Mouse (Mus musculus): Measurements from ENCODE around the gene Usp20.
A peak's percentile ranks its signal among the peaks of the same experiment; 100 is the strongest.
"Not testable (repeated sequence)": the region's sequence is repeated elsewhere in the genome, so short reads cannot be mapped to it uniquely, and the experiment has no call there.

Usp20 gene

DNA sequence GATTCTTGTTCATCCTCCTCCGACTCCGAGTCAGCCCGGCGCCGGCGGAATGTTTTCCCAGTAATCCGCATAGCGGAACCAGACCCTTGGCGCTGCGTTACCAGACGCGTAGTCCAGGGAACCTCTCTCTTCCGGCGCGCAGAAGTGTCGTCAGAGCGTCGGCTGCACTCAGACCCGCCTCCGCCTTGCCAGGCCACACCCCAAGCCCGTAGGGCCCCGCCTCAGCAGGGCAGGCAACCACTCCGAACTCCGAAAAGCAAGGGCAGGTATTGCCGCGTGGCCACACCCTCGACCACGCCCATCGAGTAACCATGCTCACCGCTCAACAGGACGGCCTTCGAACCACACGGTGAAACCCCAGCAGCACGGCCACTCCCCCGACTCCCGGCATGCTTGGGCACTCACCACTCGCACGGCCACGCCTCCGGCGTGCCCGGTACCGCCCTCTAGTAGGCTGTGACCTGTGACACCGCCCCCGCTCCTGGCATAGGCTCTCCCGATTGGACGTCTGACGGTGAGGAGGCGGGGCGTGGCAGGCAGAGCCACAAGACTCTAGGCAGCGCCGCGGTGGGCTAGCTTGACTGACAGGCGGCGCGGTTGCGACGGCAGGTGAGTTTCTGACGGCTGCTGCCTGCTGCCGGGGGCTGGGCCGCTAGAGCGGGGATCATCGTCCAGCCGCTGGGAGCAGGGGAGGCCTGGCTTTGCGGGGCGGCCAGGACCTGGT, at the start of gene Usp20, which contains the start of gene BC005624:
Gene Usp20, plus strand, starts transcription at position 490 of the 724 bp plus-strand sequence.
Gene BC005624, minus strand, starts transcription at position 412 of the 724 bp plus-strand sequence.
- peak; percentile 99 for DNase-seq

DNA sequence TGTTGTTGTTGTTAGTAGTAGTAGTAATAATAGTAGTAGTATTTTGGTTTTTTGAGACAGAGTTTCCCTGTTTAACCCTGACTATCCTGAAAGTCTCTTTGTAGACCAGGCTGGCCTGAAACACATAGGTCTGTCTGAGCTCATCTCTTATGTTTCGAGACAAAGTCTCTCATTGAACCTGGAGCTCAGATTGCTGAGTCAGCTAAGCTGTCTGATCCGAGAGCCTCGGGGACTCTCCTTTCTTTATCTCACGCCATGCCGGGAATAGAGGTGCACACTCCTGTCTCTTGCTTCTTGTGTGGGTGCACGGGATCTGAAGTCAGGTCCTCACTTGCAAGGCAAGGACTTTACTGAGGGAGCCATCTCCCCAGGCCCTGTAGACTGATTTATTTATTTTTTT, 49.0 kb upstream of the Usp20 start:
- no peak for DNase-seq

DNA sequence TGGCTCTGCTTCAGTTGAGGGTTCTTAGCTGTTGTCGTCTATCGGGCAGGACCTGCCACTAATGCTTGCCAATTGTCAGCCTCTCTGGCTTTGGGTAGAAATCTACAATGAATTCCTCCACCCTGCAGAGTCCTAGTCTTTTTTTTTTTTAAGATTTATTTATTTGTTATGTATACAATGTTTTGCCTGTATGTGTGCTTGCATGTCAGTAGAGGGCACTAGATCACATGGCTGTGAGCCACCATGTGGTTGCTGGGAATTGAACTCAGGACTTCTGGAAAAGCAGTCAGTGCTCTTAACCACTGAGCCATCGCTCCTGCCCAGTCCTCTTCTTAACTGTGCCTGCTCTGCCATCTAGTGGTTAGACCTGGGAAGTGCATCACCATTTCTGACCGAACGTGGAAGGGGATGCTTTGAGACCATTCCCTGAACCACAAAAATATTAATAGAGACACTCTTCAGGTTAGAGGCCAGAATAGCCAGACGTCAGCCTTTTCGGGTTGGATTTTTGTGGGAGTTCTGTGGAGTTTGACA, 48.1 kb upstream of the Usp20 start:
- DNase-seq = peak; percentile 79

DNA sequence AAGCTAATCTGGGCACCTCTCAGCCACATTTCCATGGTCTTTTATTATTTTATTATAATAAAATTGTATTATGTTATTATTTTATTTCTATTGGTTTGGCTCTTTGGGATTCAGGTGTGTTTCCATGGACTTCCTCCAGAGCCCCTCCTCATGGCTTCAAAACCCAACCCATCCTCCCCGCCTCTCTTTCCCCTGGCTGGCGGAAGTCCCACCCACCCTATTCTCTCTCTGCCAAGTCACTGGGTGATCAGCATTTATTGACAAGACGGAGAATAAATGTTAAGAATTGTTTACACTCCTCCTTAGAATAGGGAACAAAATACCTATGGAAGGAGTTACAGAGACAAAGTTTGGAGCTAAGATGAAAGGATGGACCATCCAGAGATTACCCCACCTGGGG, 45.3 kb upstream of the Usp20 start:
- DNase-seq = no peak

DNA sequence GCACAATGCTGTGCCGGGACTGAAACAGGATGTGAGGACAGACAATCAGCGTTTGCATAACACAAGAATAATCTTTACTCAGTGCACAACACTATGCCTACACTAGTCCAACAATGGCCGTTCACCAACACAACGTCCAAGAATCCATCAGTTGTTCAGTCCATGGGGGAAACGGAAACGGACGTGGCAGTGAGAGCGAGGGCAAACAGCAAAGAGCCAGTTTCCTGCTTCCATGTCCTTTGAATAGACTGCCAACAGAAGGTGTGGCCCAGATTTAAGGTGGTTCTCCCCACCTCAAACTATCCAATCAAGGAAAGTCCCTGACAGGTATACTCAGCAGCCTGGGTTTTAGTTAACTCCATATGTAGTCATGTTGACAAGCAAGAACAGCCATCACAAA, 44.3 kb upstream of the Usp20 start:
- DNase-seq = no peak

DNA sequence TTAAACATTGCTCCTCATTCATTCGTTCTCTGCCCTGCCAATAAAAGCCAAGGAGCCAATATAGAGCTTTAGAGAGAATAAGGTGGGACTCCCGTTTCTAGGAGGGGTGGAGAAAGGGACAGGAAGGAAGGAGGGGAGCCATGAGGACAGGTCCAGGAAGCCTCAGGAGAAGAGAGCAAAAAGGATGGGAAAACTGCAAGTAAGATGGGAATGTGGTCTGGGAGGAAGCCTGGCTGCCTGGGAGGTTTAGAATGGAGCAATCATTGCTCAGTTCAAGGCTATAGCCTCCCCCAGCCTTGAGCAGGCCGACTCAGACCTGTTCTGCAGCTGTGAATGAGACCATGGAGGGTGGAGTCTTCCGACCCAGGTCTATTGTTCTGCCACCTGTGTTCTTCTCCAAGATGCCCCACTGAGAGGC, 43.5 kb upstream of the Usp20 start:
- no peak for DNase-seq

DNA sequence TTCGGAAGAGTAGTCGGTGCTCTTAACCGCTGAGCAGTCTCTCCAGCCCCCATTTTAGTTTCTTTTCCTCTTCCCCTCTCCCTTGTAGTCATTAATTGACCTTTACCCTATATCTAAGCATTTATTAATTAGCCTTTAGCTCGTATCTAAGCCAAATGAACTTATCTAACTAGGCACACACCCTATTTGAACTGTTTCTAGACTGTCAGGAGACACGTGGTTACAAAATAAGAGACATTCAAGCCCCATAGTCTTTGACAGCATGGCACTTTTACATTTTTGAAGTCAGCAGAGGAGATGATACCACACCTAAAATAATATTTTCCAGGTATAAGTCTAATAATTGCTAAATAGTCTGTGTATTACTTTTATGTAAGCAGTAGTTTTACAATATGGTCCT, 40.5 kb upstream of the Usp20 start:
- no peak for DNase-seq

DNA sequence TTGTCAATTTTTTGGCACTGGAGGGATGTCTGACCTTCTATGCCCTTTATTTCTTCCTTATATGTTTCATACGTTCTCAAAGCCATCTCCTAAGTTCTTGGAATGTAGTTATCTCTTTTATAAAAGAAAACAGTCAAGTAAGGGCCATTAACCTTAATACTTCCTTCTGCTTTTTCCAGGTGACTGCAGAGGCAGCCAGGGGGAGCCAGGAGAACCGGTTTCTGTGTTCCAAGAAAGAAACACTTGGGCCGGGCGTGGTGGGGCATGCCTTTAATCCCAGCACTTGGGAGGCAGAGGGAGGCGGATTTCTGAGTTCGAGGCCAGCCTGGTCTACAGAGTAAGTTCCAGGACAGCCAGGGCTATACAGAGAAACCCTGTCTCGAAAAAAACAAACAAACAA, 40.0 kb upstream of the Usp20 start:
- DNase-seq = not testable (repeated sequence)

DNA sequence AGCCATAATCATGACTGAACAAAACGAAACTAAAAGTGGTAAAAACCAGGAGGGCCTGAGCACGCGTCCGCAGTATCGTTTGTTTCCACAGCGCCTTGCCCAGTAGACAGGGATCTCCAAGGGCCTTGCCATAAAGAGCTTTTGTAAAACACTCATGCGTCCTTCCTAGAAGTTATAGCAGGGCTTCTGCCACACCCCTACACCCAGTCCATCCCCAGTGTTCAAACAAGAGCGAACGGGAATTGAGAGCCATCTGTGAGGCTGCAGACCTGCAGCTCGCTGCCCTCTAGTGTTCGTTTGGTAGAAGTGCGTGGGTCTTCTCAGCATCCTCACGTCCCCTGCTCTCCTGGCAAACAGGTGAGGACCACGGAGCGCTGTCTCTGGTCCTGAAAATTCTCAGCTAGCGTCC, 39.5 kb upstream of the Usp20 start:
- peak; percentile 66 for DNase-seq

DNA sequence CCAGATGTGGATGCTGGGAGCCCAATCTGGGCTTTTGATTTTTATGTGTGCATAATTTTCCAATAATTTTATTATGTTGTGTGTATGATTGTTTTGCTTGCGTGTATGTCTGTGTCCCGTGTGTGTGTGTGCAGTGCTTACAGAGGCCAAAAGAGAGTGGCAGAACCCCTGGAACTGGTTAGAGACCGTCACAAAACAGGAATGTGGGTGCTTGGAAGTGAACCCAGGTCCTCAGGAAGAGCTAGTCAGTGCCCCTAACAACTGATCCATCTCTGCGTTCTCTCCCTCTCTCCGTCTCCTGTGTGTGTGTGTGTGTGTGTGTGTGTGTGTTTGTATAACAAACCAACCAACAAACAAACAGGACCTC, 29.6 kb upstream of the Usp20 start:
- peak; percentile 29 for DNase-seq

DNA sequence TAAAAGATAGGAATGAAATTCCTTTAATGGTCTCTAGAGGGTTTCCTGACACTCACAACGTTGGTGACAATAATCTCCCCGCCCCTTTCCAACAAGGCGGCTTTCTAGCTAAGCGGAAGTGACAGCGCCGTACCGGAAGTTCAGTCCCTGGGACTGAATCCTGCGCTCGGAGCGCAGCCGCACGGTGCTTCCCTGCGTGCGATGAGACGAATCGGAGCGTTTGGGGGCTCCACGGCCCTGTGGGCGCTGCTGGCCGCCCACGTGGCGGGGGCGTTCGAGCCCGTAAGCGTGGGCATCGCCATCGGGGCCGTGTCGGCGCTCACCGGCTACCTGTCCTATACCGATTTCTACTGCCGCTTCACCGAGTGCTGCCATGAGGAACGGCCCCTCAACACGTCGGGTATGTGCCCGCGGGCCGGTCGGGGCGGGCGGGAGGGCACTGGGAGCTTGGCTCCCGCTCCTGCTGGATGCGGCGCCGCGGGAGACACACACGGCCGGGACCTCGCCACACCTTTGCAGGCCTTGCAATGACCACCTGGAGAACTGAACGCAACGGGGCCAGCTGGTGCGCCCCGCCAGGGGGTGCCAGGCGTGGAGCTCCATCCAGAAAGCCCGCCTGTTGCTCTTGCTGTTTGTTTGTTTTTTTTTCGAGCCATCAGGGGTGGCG, 29.1 kb upstream of the Usp20 start, which contains the start of gene Tor1b:
Gene Tor1b, plus strand, starts transcription at position 136 of the 667 bp plus-strand sequence.
- DNase-seq = peak; percentile 87

DNA sequence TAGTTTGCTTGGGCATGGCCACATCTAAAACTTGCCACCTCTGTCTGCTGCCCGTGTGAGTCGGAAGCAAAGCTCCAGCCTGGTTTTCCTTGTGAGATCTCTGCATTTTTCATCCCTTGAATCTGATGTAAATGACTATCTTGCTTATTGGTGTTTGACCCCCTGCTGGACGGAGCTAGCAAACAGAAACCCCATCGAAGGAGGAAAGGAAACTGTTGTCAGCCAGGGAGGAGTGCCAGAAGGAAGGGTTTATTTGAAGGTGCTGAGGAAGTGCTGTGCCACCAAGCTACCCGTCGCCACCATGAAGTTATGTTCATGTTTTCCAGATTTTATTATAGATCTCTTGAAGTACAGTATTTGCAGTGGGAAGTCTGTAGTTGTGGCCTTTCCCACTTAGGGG, 27.3 kb upstream of the Usp20 start:
- no peak for DNase-seq

DNA sequence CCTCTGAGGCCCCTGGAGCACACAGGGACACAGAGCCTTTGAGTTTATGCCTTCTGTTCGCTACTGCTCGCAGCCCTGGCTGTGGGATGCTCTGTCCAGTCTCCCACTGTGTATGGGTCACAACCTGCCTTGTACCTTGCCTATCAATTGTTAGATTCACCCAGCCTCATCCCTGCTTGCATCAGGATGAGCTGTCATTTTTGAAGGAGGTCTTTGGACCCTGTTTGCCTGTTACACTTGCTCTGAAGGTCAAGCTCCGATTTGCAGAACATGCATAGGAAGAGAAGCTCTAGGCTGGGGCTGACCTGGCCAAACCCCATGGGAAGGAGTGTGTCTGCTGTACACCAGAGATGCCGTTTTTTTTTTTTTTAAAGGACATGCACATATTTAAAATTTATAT, 24.6 kb upstream of the Usp20 start:
- no peak for DNase-seq

DNA sequence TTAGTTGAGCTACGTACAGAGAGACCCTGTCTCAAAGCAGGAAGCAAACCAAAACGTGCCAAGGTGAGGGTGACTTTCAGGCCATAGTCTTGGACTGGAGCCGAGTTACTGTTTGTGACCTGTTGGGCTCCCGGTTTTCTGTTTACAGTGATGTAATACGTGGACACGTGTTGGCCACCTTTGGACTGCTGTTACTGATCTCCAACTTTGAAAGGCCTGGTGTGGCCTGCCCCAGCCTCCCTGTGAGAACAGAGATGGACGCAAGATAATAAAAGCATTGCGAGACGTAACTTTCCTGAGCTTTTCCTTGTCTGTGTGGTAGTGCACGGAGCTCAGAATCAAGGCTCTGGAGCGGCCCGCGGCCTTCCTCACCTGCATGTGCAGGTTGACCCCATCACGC, 23.4 kb upstream of the Usp20 start:
- DNase-seq = peak; percentile 49

DNA sequence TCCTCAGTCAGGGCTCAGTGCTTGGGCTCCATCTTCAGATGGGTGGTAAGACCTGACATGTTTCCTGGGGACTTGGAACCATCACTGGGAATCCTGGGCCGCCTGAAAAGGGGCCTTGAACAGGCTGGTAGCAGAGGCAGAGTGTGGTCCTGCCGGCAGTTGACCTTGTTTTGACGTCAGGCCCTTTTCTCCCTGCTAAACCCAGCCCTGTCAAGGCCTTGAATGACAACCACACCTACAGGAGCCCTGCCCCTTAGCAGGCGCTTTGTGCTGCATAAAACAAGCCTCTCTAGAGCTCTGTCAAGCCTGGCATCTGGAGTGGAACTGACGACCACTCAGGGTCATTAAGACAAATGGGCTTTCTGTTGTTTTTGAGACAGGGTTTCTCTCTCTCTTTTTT, 22.2 kb upstream of the Usp20 start:
- DNase-seq = no peak

DNA sequence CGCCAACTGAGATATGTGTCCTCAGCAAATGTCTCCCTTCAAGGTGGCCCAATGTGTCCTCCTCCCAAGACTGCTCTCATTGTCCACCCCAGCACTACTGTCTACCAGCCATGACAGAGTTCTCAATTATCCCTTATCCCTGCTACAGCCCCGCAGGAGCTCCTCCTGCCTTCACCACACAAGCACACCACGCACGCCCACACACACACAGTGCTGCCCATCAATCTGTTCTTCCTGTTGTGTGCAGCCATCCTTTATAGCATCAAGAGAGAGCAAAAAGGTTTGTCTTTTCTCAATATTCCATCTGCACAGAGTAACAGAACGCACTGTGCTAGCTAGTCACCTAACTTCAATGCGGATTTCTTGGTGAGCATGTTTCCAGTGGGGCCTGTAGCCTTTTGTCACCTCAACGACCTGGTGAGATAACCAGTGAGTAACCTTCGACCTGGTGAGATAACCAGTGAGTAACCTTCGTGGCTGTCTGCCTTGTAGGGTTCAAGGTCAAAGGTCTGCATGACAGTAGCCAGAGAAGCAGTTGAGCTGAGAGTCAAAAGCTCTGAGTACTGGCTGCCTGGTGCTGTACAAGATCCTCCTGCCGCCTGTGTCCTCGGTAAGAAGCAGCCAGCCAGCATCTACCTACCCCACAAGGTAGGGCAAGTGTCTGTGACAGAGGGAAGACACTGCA, 19.4 kb upstream of the Usp20 start:
- DNase-seq = no peak

DNA sequence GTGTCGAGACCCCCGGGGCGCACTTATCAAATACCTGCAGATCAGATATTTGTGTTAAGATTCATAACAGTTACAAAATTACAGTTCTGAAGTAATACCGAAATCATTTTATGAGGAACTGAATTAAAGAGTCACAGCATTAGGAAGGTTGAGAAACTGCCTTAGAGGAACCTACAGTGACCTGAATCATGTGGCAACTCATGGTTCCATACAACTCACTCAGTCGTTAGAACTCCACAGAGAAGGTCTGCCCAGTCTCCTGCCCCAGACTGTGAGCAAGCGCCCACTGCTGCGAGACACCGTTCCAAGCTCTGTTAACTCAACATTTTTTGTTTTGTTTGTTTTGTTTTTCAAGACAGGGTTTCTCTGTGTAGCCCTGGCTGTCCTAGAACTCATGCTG, 16.5 kb upstream of the Usp20 start:
- no peak for DNase-seq

DNA sequence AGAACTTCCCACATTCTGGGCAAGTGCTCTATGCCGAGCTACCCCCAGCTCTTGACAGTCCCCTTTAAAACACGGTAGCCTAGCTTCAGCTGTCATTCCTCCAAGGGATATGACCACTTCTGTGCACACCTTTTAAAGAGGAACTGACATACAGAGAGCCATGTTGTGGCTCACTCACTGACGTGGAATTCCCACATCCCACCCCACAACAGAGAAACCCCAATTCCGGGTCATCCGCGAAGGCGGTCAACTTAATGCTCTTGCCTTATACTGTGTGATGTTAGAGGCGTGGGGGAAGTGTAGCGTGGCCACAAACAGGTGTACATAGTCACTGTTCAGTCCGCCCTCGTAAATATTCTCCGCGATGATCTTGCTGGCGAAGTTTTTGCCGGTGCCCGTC, 15.3 kb upstream of the Usp20 start:
- no peak for DNase-seq

DNA sequence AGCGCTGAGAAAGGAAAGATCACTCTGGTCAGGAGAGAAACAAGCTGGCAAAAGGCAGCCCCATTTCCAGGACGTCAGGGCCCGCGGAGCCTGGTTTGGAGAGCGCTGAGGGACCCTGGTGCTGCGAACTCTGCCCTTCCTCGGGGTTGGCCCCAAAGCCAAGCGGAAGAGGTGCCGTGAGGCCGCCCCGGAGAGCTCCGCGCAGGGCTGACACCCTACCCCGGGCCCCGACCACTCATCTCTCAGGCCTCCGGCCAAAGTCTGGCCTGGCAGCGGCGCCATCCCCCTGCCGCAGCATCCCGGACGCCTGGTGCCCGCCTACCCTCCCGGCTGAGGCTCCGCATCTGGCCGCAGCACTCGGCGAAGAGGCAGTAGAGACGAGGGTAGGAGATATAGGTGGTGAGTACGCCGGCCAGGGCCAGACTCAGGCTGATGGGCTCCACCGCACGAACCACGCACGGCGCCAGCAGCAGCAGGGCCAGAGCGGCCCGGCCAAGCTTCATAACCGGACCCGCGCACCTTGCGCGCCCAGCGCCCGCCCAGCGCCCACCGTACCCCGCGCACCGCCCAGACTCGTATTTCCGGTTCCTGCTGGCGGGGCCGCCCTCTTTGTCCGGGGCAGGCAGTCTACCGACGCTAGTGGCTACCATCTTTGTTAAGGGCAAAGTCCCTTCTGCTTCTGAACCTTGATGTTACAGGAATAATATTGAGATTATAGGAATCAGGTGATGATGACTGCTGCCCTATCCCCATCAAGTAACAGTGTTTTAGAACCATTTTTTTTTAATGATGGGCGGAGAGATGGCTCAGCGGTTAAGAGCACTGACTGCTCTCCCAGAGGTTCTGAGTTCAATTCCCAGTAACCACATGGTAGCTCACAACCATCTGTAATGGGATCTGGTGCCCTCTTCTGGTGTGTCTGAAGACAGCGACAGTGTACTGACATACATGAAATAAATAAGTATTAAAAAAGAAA, 14.4 kb upstream of the Usp20 start, which contains the start of gene Tor1a:
Gene Tor1a, minus strand, starts transcription at position 582 of the 976 bp plus-strand sequence.
- DNase-seq = peak; percentile 90

DNA sequence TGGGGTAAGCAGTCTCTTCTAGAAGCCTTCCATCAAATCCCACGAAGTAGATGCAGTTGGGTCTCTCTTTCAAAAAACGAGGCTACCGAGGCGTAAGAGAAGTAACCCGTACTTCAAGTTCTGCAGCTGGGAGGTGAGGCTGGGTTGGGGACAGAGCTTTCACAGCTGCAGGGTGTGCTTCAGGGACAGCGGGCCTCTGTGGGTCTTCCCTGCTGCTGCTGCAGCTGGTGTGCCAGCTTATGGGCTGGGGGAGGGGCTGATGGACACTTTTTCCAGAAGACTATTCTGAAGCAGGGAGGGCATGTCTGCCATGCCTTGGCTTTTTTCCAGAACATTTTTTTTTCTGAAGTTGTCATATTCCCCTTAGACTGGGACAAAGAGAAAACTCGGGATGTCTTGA, 945 bp downstream of the Usp20 start:
- no peak for DNase-seq

DNA sequence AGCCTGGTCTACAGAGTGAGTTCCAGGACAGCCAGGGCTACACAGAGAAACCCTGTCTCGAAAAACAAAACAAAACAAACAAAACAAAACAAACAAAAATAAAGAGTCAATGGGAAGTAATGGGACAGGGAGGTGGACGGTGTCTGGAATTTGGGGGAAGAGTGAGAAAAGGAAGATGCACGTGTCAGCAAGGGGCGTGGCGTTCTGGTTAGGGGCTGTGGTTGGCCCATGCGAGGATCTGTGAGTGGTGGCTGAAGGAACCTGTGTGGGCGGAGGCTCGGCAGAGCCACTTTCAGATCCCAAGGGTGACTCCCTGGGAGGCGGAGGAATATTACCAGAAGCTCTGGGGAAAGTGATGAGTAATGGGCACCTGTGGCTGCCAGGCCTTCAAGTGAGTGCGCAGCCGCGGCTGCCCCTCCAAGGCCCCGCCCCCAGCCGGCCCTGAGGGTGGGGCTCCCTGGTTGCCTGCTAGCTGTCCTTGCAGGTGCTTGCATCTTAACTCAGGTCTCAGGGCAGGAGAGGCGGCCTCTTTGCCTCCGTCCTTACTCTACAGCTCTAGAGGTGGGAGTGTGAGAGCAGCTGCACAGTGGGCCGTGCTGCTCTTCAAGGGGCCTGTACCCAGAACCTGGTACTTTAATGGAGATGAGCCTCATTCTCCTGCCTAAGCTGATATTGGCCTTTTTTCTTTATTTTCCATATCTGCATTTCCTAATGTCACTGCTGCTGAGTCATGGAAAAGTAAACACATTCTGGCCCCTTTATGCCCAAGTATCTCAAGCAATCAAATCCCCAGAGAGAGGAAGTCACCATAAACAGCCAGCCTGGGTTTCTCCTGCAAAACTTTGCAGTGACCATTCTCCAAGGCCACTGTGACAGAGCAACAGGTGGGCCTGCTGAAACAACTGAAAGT, 3.3 kb downstream of the Usp20 start:
- peak; percentile 61 for DNase-seq
